Mouse (Mus musculus) embryonic stem cell, embryonic (primary cell): Measurements from ENCODE around the gene Neto2.

Experiments
- CTCF ChIA-PET, 4 experiments: fragments of 300-600 bp in 2 of 4; fragments of 350-600 bp in 2 of 4; sonication (Branson Sonifier 250); formaldehyde crosslinking; loops; one replicate each; lab custom pipeline; 2022; ENCODE audit warnings: inconsistent platforms in 2 of 4; lab: Charles Lee
- POLR2A ChIA-PET, 4 experiments: fragments of 300-600 bp in 2 of 4; fragments of 350-600 bp in 2 of 4; sonication (Branson Sonifier 250); formaldehyde crosslinking; loops; one replicate each; lab custom pipeline; 2022; ENCODE audit warnings: antibody characterized with exemption in 4 of 4, inconsistent platforms in 1 of 4; lab: Charles Lee

Neto2 gene

GRCm38 (mm10) chr8:85607804-85608203, 92.9 kb downstream of the Neto2 start:
- CTCF ChIA-PET = interaction anchor here in 1 of 4 experiments (1.0 kb wide), 1 partner anchor 978 kb away, joined by 4 read pairs; no protein-coding TSS in a partner anchor
- POLR2A ChIA-PET = interaction anchor here in 3 of 4 experiments (0.9 to 3.2 kb wide), 8 partner anchors 10 to 66 kb away, joined by 3 to 9 read pairs (median 6); no protein-coding TSS in a partner anchor

GRCm38 (mm10) chr8:85606974-85607373, 93.8 kb downstream of the Neto2 start:
- ChIA-PET POLR2A (interaction anchor here in 2 of 4 experiments (0.7 to 3.2 kb wide), 13 partner anchors 8 to 196 kb away, joined by 3 to 9 read pairs (median 4); no protein-coding TSS in a partner anchor), CTCF (interaction anchor here in 2 of 4 experiments (0.7 to 1.0 kb wide), 3 partner anchors 26 to 979 kb away, joined by 4 to 7 read pairs (median 4); no protein-coding TSS in a partner anchor)

DNA sequence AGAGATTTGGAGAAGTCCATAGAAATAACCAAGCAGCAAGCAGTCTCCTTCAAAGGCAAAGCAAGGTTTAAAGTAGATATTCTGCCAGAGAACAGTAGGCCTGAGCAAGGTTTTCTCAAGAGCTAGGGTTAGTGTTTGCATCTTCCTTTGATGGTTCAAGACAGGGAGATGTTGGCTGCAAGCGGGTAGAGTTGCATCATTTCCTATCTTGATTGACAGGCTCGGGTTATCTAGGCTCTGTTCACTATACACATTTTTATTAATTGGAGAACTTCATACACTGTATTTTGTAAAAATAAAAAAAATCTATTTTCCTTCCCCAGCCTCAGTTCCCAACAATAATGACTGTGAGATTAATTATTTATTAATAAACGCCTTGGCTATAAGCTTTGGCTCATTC, 94.2 kb downstream of the Neto2 start:
- ChIA-PET CTCF (interaction anchor here in 1 of 4 experiments (0.7 to 0.8 kb wide), 2 partner anchors 26 to 649 kb away, joined by 4 to 7 read pairs; no protein-coding TSS in a partner anchor), POLR2A (interaction anchor here in 2 of 4 experiments (0.7 to 3.2 kb wide), 12 partner anchors 8 to 197 kb away, joined by 3 to 9 read pairs (median 4); no protein-coding TSS in a partner anchor)

GRCm38 (mm10) chr8:85604201-85604600, 96.5 kb downstream of the Neto2 start:
- ChIA-PET POLR2A (interaction anchor here in 1 of 4 experiments (1.5 to 2.0 kb wide), 2 partner anchors 15 to 48 kb away, joined by 3 to 4 read pairs; no protein-coding TSS in a partner anchor), CTCF (interaction anchor here in 2 of 4 experiments (0.6 to 1.8 kb wide), 2 partner anchors 57 to 95 kb away, joined by 3 to 10 read pairs; no protein-coding TSS in a partner anchor)

GRCm38 (mm10) chr8:85603203-85603895, 97.4 kb downstream of the Neto2 start:
- ChIA-PET POLR2A (interaction anchor here in 3 of 4 experiments (0.9 to 2.7 kb wide), 19 partner anchors 9 to 982 kb away, joined by 3 to 12 read pairs (median 4); no protein-coding TSS in a partner anchor), CTCF (interaction anchor here (0.5 to 1.8 kb wide), 25 partner anchors 8 to 1306 kb away, joined by 3 to 10 read pairs (median 3); partner anchors contain the start of gene Neto2 (in 2 of the 4))

- CTCF ChIA-PET = interaction anchor here (0.6 to 1.8 kb wide), 20 partner anchors 9 to 1306 kb away, joined by 3 to 10 read pairs (median 3); partner anchors contain the start of gene Neto2 (in 1 of the 4)
- POLR2A ChIA-PET = interaction anchor here in 3 of 4 experiments (0.6 to 2.7 kb wide), 20 partner anchors 9 to 983 kb away, joined by 3 to 12 read pairs (median 3); no protein-coding TSS in a partner anchor
Measured at GRCm38 (mm10) chr8:85602737-85603136, 98.0 kb downstream of the Neto2 start.

- CTCF ChIA-PET = interaction anchor here in 1 of 4 experiments (0.5 to 1.1 kb wide), 2 partner anchors 68 to 500 kb away, joined by 3 read pairs; no protein-coding TSS in a partner anchor
- POLR2A ChIA-PET = interaction anchor here in 3 of 4 experiments (0.8 to 2.7 kb wide), 8 partner anchors 9 to 222 kb away, joined by 3 to 12 read pairs (median 3); no protein-coding TSS in a partner anchor
Measured at GRCm38 (mm10) chr8:85601741-85602140, 99.0 kb downstream of the Neto2 start.

DNA sequence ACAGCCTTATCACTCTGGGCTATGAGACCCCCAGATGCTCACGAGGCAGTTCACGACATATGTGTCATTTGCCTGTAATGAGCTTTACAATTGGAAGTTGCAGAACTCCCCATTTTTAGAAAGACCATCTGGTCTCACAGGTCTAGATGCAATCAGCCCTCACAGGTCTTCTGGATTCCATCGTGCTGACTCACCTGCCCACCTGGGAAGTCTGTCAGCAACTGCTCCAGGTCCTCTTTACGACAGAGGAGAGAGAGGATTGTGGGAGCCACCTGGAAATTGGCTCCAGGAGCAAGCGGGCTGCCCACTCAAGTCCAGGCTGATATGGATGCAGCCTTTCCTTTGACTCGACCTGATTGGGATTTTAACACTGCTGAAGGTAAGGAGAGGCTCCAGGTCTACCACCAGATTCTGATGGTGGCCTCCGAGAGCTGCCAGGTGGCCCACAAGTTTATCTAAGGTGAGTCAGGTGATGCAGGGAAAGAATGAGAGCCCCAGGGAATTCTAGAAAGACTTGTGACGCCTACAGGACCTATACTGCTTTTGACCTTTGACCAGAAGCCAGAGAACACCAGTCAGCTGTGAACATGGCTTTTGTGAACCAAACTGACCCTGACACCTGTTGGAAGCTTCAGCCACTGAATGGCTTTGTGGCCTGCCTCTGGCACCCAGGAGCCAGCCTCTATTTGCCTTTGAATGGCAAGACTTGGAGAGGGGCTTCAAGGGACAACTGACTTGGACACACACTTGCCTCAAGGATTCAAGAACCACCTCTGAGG, 103.1 kb downstream of the Neto2 start:
- CTCF ChIA-PET = no interaction called here

GRCm38 (mm10) chr8:85595391-85595790, 105.3 kb downstream of the Neto2 start:
- CTCF ChIA-PET = interaction anchor here in 2 of 4 experiments (0.6 to 0.8 kb wide), 4 partner anchors 8 to 372 kb away, joined by 3 to 4 read pairs (median 3); no protein-coding TSS in a partner anchor
- POLR2A ChIA-PET = interaction anchor here in 2 of 4 experiments (0.7 to 1.7 kb wide), 12 partner anchors 10 to 129 kb away, joined by 3 to 8 read pairs (median 4); no protein-coding TSS in a partner anchor

More for the DNA sequence above, 103.1 kb downstream of the Neto2 start:
- POLR2A ChIA-PET = interaction anchor here in 3 of 4 experiments (0.6 to 1.7 kb wide), 15 partner anchors 7 to 1178 kb away, joined by 3 to 14 read pairs (median 3); partner anchors contain the start of gene Dnaja2 (in 1 of the 3)

- CTCF ChIA-PET = interaction anchor here in 2 of 4 experiments (0.6 to 0.8 kb wide), 4 partner anchors 8 to 371 kb away, joined by 3 to 4 read pairs (median 3); no protein-coding TSS in a partner anchor
- POLR2A ChIA-PET = interaction anchor here in 2 of 4 experiments (0.7 to 1.7 kb wide), 11 partner anchors 9 to 128 kb away, joined by 3 to 8 read pairs (median 4); no protein-coding TSS in a partner anchor
Measured at GRCm38 (mm10) chr8:85594983-85595382, 105.7 kb downstream of the Neto2 start.

GRCm38 (mm10) chr8:85593324-85593723, 107.4 kb downstream of the Neto2 start:
- CTCF ChIA-PET = no interaction called here
- POLR2A ChIA-PET = interaction anchor here in 2 of 4 experiments (0.7 to 2.5 kb wide), 11 partner anchors 9 to 131 kb away, joined by 3 to 12 read pairs (median 3); no protein-coding TSS in a partner anchor

DNA sequence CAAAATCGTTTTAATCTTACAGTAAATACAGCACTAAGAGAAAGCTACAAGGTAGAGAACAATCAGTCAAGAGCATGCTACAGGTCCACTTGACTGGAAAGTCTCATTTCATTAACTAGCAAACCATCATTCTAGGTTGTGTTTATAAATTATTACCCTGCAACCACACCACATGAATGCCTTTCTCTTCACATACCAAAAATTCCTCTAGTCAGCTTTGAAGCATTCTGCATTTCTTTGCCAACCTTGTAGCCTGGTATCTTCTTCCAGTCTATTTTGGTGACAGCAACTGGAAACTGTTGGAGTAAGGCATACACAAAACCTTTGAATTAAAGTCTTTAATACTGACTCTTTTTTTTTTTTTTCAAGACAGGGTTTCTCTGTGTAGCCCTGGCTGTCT, 109.2 kb downstream of the Neto2 start:
- CTCF ChIA-PET = interaction anchor here in 2 of 4 experiments (0.6 to 1.2 kb wide), 3 partner anchors 12 to 108 kb away, joined by 3 to 5 read pairs (median 3); no protein-coding TSS in a partner anchor
- POLR2A ChIA-PET = interaction anchor here in 3 of 4 experiments (0.9 to 2.5 kb wide), 6 partner anchors 8 to 1305 kb away, joined by 3 to 12 read pairs (median 4); partner anchors contain the start of genes Orc6 (in 1 of the 3) and Vps35 (in 1 of the 3)

DNA sequence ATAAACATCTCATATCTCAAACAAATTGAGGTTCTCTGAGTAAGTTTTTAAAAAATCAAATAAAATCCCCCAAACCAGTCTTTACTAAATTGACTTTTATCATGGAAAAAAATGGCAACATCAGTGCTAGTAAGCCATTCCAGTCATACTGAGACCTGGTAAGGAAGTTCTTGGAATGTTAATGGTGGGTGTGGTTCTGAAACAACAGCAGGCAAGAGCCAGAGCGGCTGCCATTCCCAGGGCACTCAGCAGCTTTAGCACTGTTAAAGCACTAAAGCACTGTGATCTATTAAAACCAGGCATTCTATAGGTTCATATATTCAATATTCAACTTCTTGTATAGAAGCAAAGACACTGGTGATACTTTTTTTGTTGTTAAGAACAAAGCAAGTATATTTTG, 110.5 kb downstream of the Neto2 start:
- ChIA-PET CTCF (no interaction called here), POLR2A (interaction anchor here in 2 of 4 experiments (0.6 to 2.4 kb wide), 17 partner anchors 8 to 1242 kb away, joined by 3 to 7 read pairs (median 4); no protein-coding TSS in a partner anchor)

DNA sequence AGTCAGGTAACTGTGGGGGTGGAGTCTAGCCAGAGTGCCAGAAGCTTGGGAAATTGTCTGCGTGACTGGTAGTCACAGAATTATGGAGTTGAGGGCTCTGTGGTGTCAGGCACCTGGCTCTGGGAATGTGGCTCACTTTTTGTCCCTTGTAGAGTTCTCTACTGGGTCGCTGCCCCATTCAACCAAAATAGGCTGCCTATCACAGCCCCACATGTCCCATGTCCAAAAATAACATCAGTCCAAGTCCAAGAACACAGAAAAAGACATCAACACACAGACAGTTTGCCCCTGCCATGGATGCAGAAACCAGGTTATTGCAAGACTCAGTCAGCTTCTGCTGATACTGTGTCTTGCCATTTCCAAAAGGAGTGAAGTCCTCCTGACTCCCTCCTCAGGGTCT, 112.1 kb downstream of the Neto2 start:
- ChIA-PET CTCF (no interaction called here), POLR2A (interaction anchor here in 2 of 4 experiments (1.4 to 2.4 kb wide), 3 partner anchors 9 to 133 kb away, joined by 5 to 7 read pairs (median 5); no protein-coding TSS in a partner anchor)
